Mouse (Mus musculus) stomach, embryonic 14.5 days (tissue): ENCODE results near the gene Fcgr1. TPM values are rescaled to one million over a fixed set of nuclear protein-coding genes. Genes with fewer than 3 reads are reported as not detected.

Experiments used
- ATAC-seq: fragments of 200-750 bp; cut with Nextera tagmentation; 2 replicates; pipeline ENCODE4 v1.8.0; 2017; ENCODE audit warnings: low read depth, moderate TSS enrichment; ENCODE audit not compliant: insufficient number of reproducible peaks, insufficient read depth, low FRiP score
- H3K27ac ChIP-seq: fragments of 300-500 bp; sonication (generic); 2 replicates; pipeline ENCODE4 v1.5.1; 2014; ENCODE audit warnings: mild to moderate bottlenecking, low read length, moderate library complexity, mixed read lengths
- H3K27me3 ChIP-seq: fragments of 300-500 bp; sonication (generic); 2 replicates; pipeline ENCODE4 v1.6.1; 2014; ENCODE audit warnings: low read length, control low read depth, mixed read lengths; ENCODE audit not compliant: control insufficient read depth, insufficient read depth
- H3K36me3 ChIP-seq: fragments of 300-500 bp; sonication (generic); 2 replicates; pipeline ENCODE4 v1.6.1; 2014; ENCODE audit warnings: mild to moderate bottlenecking, control low read depth, low read length, moderate library complexity, mixed read lengths; ENCODE audit not compliant: control insufficient read depth, insufficient read depth
- H3K4me1 ChIP-seq: fragments of 300-500 bp; sonication (generic); 2 replicates; pipeline ENCODE4 v1.6.1; 2014; ENCODE audit warnings: low read length, control low read depth, mixed read lengths; ENCODE audit not compliant: control insufficient read depth, insufficient read depth
- H3K4me2 ChIP-seq: fragments of 300-500 bp; sonication (generic); replicated peaks from 2 replicates; pipeline ENCODE4 v1.6.1; 2014; ENCODE audit warnings: low read depth, low read length, control low read depth
- H3K4me3 ChIP-seq: fragments of 300-500 bp; sonication (generic); 2 replicates; pipeline ENCODE4 v1.5.1; 2014; ENCODE audit warnings: low read depth, low read length, control low read depth
- H3K9ac ChIP-seq: fragments of 300-500 bp; sonication (generic); replicated peaks from 2 replicates; pipeline ENCODE4 v1.6.1; 2014; ENCODE audit warnings: low read depth, mild to moderate bottlenecking, control low read depth, low read length, moderate library complexity, mixed read lengths
- H3K9me3 ChIP-seq: fragments of 300-500 bp; sonication (generic); 2 replicates; pipeline ENCODE4 v1.6.1; 2016; ENCODE audit warnings: low read depth, low read length, control low read depth; ENCODE audit not compliant: control insufficient read depth
- WGBS: fragments of 180-500 bp; shearing (Covaris S2); extraction: QIAGEN DNeasy Blood & Tissue Kit; methylation state at CpG from one replicate; pipeline ENCODE4 v1.1.7; 2014; 5-methylcytosine and 5-hydroxymethylcytosine counted together
- polyA plus RNA-seq: library from polyadenylated mRNA; unstranded; fragments of >200 nt; fragmentation: Nextera tagmentation; extraction: Ambion mirVana; gene quantifications from 2 replicates; pipeline ENCODE4 v1.2.1, GENCODE M21; 2014

Fcgr1 gene
- polyA plus RNA-seq, 1 experiment from 2014 or later, result 3.8 TPM

DNA sequence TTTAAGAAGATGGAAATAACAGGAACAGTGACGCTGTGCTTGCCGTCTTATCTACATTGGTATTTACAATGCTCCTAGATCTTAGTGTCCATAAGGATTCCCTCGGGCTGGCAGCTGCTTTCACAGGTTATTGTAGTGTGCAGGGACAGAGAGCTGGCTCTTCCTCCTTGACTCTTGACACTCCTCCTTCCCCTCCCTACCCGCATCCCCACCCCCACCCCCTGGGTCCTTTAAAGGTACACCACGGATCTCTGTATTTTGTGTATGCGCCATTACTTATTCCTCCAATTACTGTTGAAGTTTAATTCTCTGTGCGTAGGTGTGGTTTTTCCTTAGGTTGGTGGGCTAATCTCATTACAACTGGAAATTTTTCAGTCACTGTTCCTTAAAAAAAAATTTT is 41.8 kb upstream of the Fcgr1 start:
- no peak for ATAC-seq
- no peak overlapping the region for H3K4me3 ChIP-seq
- H3K27me3 ChIP-seq, result peaks cover 50% of the 10 kb centered on the region
- no peak overlapping the region for H3K4me2 ChIP-seq
- no peaks in the 10 kb centered on the region for H3K36me3 ChIP-seq
- H3K9me3 ChIP-seq, result no peaks in the 10 kb centered on the region
- WGBS, result 23% methylated on average over 7 of the region's 7 CpGs
- H3K27ac ChIP-seq, result no peak overlapping the region
- H3K4me1 ChIP-seq, result no peaks in the 10 kb centered on the region
- H3K9ac ChIP-seq, result no peak overlapping the region

DNA sequence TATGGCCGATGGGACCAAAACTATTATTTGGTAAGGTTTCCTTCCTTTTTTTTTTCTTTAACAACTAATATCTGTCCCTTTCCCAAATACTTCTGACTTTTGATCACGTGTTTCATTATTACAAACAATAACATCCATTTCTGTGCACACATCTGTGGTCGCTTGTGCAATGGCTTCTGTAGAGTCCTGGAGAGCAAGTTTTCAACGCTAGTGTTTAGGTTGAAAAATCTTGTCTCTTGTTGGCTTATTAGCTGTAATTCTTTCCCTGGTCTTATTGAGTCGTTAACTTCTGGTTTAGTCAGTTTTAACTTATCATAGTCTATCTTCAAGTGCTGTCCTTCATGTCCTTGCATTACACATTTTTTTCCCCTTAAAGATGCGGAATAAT is 41.4 kb upstream of the Fcgr1 start:
- no peak overlapping the region for H3K9ac ChIP-seq
- no peaks in the 10 kb centered on the region for H3K36me3 ChIP-seq
- no peak overlapping the region for H3K27ac ChIP-seq
- WGBS, result 54% methylated on average over 6 of the region's 6 CpGs
- H3K4me2 ChIP-seq, result no peak overlapping the region
- ATAC-seq, result no peak
- H3K27me3 ChIP-seq, result peaks cover 54% of the 10 kb centered on the region
- no peaks in the 10 kb centered on the region for H3K9me3 ChIP-seq
- H3K4me3 ChIP-seq, result no peak overlapping the region
- no peaks in the 10 kb centered on the region for H3K4me1 ChIP-seq

DNA sequence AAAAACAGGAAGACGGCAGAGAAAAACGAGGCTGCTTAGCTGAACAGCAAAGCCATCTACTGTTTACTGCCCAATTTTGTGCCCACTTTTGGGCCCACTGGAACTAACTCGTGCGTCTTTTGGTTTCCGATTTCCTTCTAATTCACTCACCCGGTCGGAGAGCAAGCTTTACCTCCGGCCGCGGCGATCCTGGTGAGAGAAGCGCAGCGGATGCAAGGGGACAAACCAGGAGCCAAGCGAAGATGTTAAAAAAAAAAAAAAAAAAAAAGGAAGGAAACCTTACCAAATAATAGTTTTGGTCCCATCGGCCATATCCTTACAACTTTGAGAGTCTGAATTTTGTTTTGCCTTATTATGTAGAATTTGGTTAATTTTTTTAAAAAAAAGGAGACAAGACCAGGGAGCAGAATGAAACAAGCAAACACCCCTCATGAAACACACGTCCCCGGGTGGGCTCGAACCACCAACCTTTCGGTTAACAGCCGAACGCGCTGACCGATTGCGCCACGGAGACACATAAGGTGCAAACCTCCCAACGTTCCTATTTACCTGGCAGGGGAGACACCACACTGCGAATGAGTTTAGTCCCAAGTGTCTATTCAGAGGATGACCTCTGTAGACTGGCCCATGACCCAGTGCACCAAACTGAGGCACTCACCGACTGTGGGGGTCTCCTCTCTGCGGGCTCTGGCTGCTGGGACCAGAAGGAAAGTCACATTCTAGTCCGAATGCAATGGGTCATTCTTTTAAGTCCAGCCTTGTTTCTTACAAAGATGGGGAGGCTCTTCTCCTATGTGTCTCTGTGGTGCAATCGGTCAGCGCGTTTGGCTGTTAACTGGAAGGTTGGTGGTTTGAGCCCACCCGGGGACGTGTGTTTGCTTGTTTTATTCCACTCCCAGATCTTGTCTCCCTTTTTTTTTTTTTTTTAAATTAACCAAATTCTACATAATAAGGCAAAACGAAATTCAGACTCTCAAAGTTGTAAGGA is 40.7 kb upstream of the Fcgr1 start:
- no peak overlapping the region for H3K9ac ChIP-seq
- H3K4me2 ChIP-seq, result peak overlapping the region; percentile 35; the same call in 1 of the 2 replicates
- H3K36me3 ChIP-seq, result no peaks in the 10 kb centered on the region
- peak overlapping the region; percentile 22; the same call in 1 of the 2 replicates for H3K4me3 ChIP-seq
- WGBS, result 4% methylated on average over 36 of the region's 36 CpGs
- peaks cover 55% of the 10 kb centered on the region for H3K27me3 ChIP-seq
- no peaks in the 10 kb centered on the region for H3K9me3 ChIP-seq
- ATAC-seq, result no peak
- no peaks in the 10 kb centered on the region for H3K4me1 ChIP-seq
- no peak overlapping the region for H3K27ac ChIP-seq

DNA sequence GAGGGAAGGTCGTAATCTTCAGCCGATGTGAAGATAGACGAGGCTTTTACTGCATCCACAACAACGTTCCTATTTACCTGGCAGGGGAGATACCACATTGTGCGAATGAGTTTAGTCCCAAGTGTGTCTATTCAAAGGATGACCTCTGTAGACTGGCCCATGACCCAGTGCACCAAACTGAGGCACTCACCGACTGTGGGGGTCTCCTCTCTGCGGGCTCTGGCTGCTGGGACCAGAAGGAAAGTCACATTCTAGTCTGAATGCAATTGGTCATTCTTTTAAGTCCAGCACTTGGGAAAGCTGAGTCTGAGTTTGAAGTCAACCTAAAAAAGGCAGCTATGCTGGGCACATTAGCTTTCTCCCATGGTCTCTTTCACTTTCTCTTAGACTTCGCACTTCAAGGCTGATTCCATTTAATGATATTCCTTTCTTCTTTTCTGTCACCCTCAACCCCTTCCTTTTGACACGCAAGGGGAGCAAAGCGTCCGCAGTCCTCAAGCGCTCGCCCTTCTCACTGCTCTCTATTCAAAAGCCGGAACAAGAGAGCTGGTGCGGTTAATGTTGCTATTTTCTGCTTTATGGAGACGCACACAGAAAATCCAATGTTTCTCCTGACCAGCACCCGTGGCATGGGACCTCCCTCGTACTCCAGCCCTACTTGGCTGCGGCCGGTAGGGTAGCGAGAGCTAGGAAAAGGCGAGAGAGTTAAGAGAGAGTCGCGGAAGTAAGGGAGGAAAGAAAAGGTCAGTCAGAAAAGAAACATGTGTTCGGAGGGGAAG is 39.8 kb upstream of the Fcgr1 start:
- Histone ChIP-seq H3K4me1 (no peaks in the 10 kb centered on the region), H3K36me3 (no peaks in the 10 kb centered on the region), H3K9ac (no peak overlapping the region), H3K27ac (no peak overlapping the region), H3K27me3 (peaks cover 47% of the 10 kb centered on the region), H3K4me2 (peak overlapping the region; percentile 35; the same call in 1 of the 2 replicates), H3K4me3 (peak overlapping the region; percentile 22; the same call in 1 of the 2 replicates), H3K9me3 (no peaks in the 10 kb centered on the region)
- 2% methylated on average over 25 of the region's 25 CpGs for WGBS
- ATAC-seq, result no peak

DNA sequence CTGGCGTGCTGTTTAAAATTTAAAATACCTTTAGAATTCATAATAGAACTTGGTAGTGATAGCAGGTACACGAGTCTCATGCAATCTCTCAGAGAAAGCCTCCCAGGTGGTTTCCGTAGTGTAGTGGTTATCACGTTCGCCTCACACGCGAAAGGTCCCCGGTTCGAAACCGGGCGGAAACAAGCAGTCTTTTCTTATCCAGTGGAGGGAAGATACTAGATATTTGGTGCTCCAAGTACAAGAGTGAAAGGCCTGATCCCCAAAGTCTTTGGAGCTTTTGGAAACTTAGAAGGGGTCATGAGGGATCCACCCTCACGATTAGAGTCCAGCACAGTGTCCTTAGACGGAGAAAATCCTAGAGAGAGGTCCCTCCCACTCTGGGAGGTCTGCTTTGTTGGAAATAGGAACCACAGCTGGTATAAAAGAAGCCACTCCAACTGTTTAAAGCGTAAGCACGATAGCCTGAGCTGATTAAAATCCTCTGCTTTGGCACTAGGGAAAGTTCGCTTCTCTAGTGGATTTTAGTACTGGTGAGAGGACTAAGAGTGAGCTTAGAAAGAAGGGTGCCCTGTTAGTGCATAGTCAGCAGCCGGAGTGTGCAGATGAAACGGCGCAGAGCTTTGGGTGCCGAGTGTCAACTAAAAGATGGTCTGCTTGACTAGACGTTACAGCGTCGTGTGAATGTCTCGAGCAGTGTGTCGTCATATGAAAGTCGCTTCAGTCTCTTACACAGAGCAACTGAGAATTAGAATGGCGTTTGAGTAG is 39.0 kb upstream of the Fcgr1 start:
- Histone ChIP-seq H3K4me2 (peak overlapping the region; percentile 35; the same call in 1 of the 2 replicates), H3K4me3 (no peak overlapping the region)
- ATAC-seq, result no peak

DNA sequence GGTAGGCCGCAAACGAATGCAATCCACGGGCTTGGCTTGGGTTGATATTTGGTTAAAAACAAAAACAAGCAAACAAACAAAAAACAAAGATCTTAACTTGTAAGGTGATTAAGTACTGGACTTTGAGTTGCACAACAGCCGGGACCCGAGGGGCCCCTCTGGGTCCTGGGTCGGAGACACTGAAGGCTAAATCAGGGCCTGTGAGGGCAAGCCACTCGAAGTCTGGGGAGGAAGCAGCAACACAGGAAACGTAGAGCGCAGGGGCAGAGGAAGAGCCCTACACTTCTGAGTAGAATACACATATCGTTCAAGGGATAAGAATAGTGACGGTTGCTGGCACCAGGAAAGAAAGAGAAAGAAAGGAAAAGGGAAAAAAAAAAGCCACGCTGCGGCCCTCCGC is 38.2 kb upstream of the Fcgr1 start:
- Histone ChIP-seq H3K9me3 (no peaks in the 10 kb centered on the region), H3K4me2 (no peak overlapping the region; the same call in 1 of the 2 replicates), H3K27ac (no peak overlapping the region), H3K27me3 (peaks cover 37% of the 10 kb centered on the region), H3K4me3 (no peak overlapping the region), H3K4me1 (no peaks in the 10 kb centered on the region), H3K36me3 (no peaks in the 10 kb centered on the region), H3K9ac (no peak overlapping the region)
- whole genome bisulfite sequencing, result 21% methylated on average over 14 of the region's 14 CpGs
- no peak for ATAC-seq

More for the DNA sequence above, 39.0 kb upstream of the Fcgr1 start:
- Histone ChIP-seq H3K27me3 (peaks cover 41% of the 10 kb centered on the region), H3K36me3 (no peaks in the 10 kb centered on the region), H3K4me1 (no peaks in the 10 kb centered on the region), H3K9ac (no peak overlapping the region), H3K27ac (no peak overlapping the region), H3K9me3 (no peaks in the 10 kb centered on the region)
- 7% methylated on average over 27 of the region's 27 CpGs for WGBS

DNA sequence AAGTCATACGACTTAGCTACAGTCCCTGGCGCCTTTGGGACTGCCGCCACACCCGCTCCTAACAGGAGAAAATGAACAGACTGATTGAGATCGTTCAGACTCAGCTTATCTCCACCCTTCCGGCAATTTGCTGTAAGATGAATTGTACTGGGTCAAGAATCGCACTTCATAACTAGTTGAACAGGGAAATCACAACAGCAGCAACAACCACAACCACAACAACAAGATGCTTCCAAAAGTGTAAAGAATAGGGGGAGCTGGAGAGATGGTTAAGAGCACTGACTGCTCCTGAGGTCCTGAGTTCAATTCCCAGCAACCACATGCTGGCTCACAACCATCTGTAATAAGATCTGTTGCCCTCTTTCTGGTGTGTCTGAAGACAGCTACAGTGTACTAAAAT is 37.7 kb upstream of the Fcgr1 start:
- H3K27ac ChIP-seq, result no peak overlapping the region
- ATAC-seq, result no peak
- no peaks in the 10 kb centered on the region for H3K4me1 ChIP-seq
- 54% methylated on average over 7 of the region's 7 CpGs for WGBS
- H3K27me3 ChIP-seq, result peaks cover 40% of the 10 kb centered on the region
- no peaks in the 10 kb centered on the region for H3K36me3 ChIP-seq
- H3K9ac ChIP-seq, result no peak overlapping the region
- no peak overlapping the region for H3K4me3 ChIP-seq
- H3K4me2 ChIP-seq, result no peak overlapping the region
- no peaks in the 10 kb centered on the region for H3K9me3 ChIP-seq

DNA sequence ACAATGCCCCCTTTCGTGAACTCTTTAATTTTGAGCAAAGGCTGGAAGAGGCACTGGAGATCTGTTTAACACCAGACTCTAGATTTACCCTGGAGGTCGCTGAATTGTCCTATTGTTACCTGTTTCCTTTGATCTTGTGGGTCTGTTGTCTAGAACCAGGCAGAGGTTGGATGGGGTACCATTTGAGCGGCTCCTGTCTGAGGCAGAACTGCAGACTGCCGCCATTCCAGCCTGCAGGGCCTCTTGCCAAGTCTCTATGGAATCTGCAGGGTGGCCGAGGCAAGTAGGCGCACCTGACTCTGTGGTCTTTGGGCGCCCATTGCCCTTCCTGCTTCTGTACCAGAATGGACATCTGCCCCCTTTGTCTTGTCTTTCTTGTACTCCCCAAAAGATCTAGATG is 36.8 kb upstream of the Fcgr1 start:
- no peaks in the 10 kb centered on the region for H3K4me1 ChIP-seq
- no peak overlapping the region for H3K4me3 ChIP-seq
- H3K4me2 ChIP-seq, result no peak overlapping the region
- 67% methylated on average over 7 of the region's 7 CpGs for WGBS
- peaks cover 40% of the 10 kb centered on the region for H3K27me3 ChIP-seq
- no peak overlapping the region for H3K9ac ChIP-seq
- ATAC-seq, result no peak
- no peaks in the 10 kb centered on the region for H3K9me3 ChIP-seq
- H3K36me3 ChIP-seq, result no peaks in the 10 kb centered on the region
- no peak overlapping the region for H3K27ac ChIP-seq
